In genomic region chr7:13123554-13124153, GRCm38 (mm10) we compare ENCODE assay signal across 10 mouse cellular contexts. TPM values are rescaled to one million over a fixed set of nuclear protein-coding genes. Genes with fewer than 3 reads are reported as not detected.
DNase-seq lines count a peak whose midpoint lies in the region; ATAC-seq and TF ChIP-seq lines count a peak whose summit lies in the region.
"Not testable (repeated sequence)": the region's sequence is repeated elsewhere in the genome, so short reads cannot be mapped to it uniquely, and the experiment has no call there.
"Had no signal": no experiment of that assay in that cellular context is flagged by ENCODE, and none has a peak within 500 bp of the region (broad histone marks: within the 10 kb centered on the region; RNA-seq: fewer than 3 reads in every experiment).

No protein-coding gene starts in this region.

- not testable (repeated sequence) for TF ChIP-seq POLR2A in brain, embryonic 14.5 days (IDR thresholded peaks at IDR 0.05; ENCODE audit: borderline replicate concordance, extremely low read depth, insufficient read depth, insufficient read length, poor library complexity, severe bottlenecking)

- 2% methylated on average over 20 of the region's 34 CpGs for WGBS in embryonic facial prominence, embryonic 15.5 days
- WGBS in heart, embryonic 14.5 days = under 1% methylated on average over 14 of the region's 34 CpGs
- WGBS in liver, embryonic 13.5 days (ENCODE audit: insufficient replicate concordance) = 3% methylated on average over 22 of the region's 34 CpGs
- 0% methylated on average over 16 of the region's 34 CpGs for WGBS in midbrain, embryonic 11.5 days

- peak; percentile 65 for ATAC-seq in embryonic facial prominence, embryonic 15.5 days (ENCODE audit: insufficient number of reproducible peaks, low FRiP score, low TSS enrichment, low read depth)
- ATAC-seq in heart, embryonic 14.5 days (ENCODE audit: insufficient number of reproducible peaks, insufficient read depth, low FRiP score, low read depth) = peak; percentile 66
- ATAC-seq in liver, embryonic 13.5 days (ENCODE audit: low read depth) = peak; percentile 88
- peak; percentile 96 for ATAC-seq in midbrain, embryonic 11.5 days (ENCODE audit: low FRiP score)

- H3K27ac ChIP-seq in embryonic facial prominence, embryonic 15.5 days (replicated peaks); heart, embryonic 14.5 days (replicated peaks in 1 of 2; ENCODE audit: control insufficient read depth in 1 of 2, insufficient read depth in 1 of 2, low read depth in 2 of 2, low read length in 2 of 2); liver, embryonic 13.5 days; midbrain, embryonic 11.5 days (ENCODE audit: low read depth, low read length): not testable (repeated sequence)

- peak overlapping the region; percentile 44 for H3K4me2 ChIP-seq in embryonic facial prominence, embryonic 15.5 days (replicated peaks)
- H3K4me2 ChIP-seq in heart, embryonic 14.5 days (ENCODE audit: low read length) = peak overlapping the region; percentile 55
- peak overlapping the region; percentile 28 for H3K4me2 ChIP-seq in liver, embryonic 13.5 days
- H3K4me2 ChIP-seq in midbrain, embryonic 11.5 days = peak overlapping the region; percentile 31

- H3K27me3 ChIP-seq in embryonic facial prominence, embryonic 15.5 days; heart, embryonic 14.5 days (ENCODE audit: control insufficient read depth, insufficient read depth, low read length); liver, embryonic 13.5 days; midbrain, embryonic 11.5 days (ENCODE audit: control insufficient read depth, insufficient read depth, low read length): not testable (repeated sequence)

- H3K9ac ChIP-seq in embryonic facial prominence, embryonic 15.5 days; heart, embryonic 14.5 days (ENCODE audit: low read length); liver, embryonic 13.5 days; midbrain, embryonic 11.5 days (ENCODE audit: low read length): not testable (repeated sequence)

- not testable (repeated sequence) for H3K4me1 ChIP-seq in embryonic facial prominence, embryonic 15.5 days; heart, embryonic 14.5 days (ENCODE audit: control insufficient read depth in 2 of 2, insufficient read depth in 2 of 2, low read length in 2 of 2); liver, embryonic 13.5 days (replicated peaks); midbrain, embryonic 11.5 days (ENCODE audit: control insufficient read depth, insufficient read depth, low read length)

- not testable (repeated sequence) for H3K9me3 ChIP-seq in embryonic facial prominence, embryonic 15.5 days (replicated peaks); heart, embryonic 14.5 days (ENCODE audit: control insufficient read depth, low read length); liver, embryonic 13.5 days (replicated peaks); midbrain, embryonic 11.5 days (ENCODE audit: control insufficient read depth, low read length)

- H3K36me3 ChIP-seq in embryonic facial prominence, embryonic 15.5 days; heart, embryonic 14.5 days (ENCODE audit: control insufficient read depth, insufficient read depth, low read length); liver, embryonic 13.5 days; midbrain, embryonic 11.5 days (ENCODE audit: control insufficient read depth, insufficient read depth, low read length): not testable (repeated sequence)

- H3K4me3 ChIP-seq in embryonic facial prominence, embryonic 15.5 days (replicated peaks) = peak overlapping the region; percentile 16
- H3K4me3 ChIP-seq in heart, embryonic 14.5 days (ENCODE audit: control insufficient read depth in 1 of 2, insufficient read depth in 1 of 2, low read depth in 1 of 2, low read length in 2 of 2) = peak overlapping the region; percentile 13 to 24; a peak in 3 of 4 replicates
- H3K4me3 ChIP-seq in liver, embryonic 13.5 days (replicated peaks); midbrain, embryonic 11.5 days (ENCODE audit: low read depth, low read length): not testable (repeated sequence)

- DNase-seq in B cell, adult 2 months = peak; percentile 4 to 6
- peak; percentile 0 for DNase-seq in brain, embryonic 14.5 days (ENCODE audit: low read depth)
- peak; percentile 18 for DNase-seq in kidney, adult 11 months
- peak; percentile 54 for DNase-seq in liver, embryonic 13.5 days
- DNase-seq in midbrain, embryonic 11.5 days (ENCODE audit: low spot score, missing footprints) = not testable (repeated sequence)
- peak; percentile 1 for DNase-seq in right cerebral cortex, adult 18-20 months

- TF ChIP-seq CTCF in brain, embryonic 14.5 days (IDR thresholded peaks at IDR 0.05; ENCODE audit: borderline replicate concordance, extremely low read depth, insufficient read depth, insufficient read length) = not testable (repeated sequence)

RNA-seq across cellular contexts. Expression of gene Vmn1r86, which starts 3.9 kb away (rescaled TPM):
- 0.03 TPM in 1 of 2 replicates, not detected in the other for polyA plus RNA-seq in brain, embryonic 14.5 days (2012; rRNA removed)
- polyA plus RNA-seq in embryonic facial prominence, embryonic 15.5 days (2015; fragmentation: Nextera tagmentation; extraction: Ambion mirVana) = not detected in 2 replicates
- not detected in 2 replicates for polyA plus RNA-seq in heart, embryonic 14.5 days (2014; fragmentation: Nextera tagmentation; extraction: Ambion mirVana)
- not detected in 2 replicates for polyA plus RNA-seq in liver, embryonic 13.5 days (2015; fragmentation: Nextera tagmentation; extraction: Ambion mirVana)
- not detected in 2 replicates for polyA plus RNA-seq in midbrain, embryonic 11.5 days (2014; fragmentation: Nextera tagmentation; extraction: Ambion mirVana)
- polyA plus RNA-seq: C2C12; kidney, adult 2 months had no signal

RNA-seq across cellular contexts. Expression of gene Vmn1r87, which starts 16.3 kb away (rescaled TPM):
- polyA plus RNA-seq in brain, embryonic 14.5 days (2012; rRNA removed) = not detected in 2 replicates
- 0.04 TPM in 1 of 2 replicates, not detected in the other for polyA plus RNA-seq in embryonic facial prominence, embryonic 15.5 days (2015; fragmentation: Nextera tagmentation; extraction: Ambion mirVana)
- not detected in 2 replicates for polyA plus RNA-seq in heart, embryonic 14.5 days (2014; fragmentation: Nextera tagmentation; extraction: Ambion mirVana)
- polyA plus RNA-seq in liver, embryonic 13.5 days (2015; fragmentation: Nextera tagmentation; extraction: Ambion mirVana) = not detected in 2 replicates
- not detected in 2 replicates for polyA plus RNA-seq in midbrain, embryonic 11.5 days (2014; fragmentation: Nextera tagmentation; extraction: Ambion mirVana)
- polyA plus RNA-seq: C2C12; kidney, adult 2 months had no signal

RNA-seq across cellular contexts. Expression of gene Vmn1r85, which starts 28.7 kb away (rescaled TPM):
- 0.03 and 0.07 TPM in 2 replicates for polyA plus RNA-seq in brain, embryonic 14.5 days (2012; rRNA removed)
- polyA plus RNA-seq in embryonic facial prominence, embryonic 15.5 days (2015; fragmentation: Nextera tagmentation; extraction: Ambion mirVana) = not detected in 2 replicates
- not detected in 2 replicates for polyA plus RNA-seq in heart, embryonic 14.5 days (2014; fragmentation: Nextera tagmentation; extraction: Ambion mirVana)
- polyA plus RNA-seq in liver, embryonic 13.5 days (2015; fragmentation: Nextera tagmentation; extraction: Ambion mirVana) = not detected in 2 replicates
- not detected in 2 replicates for polyA plus RNA-seq in midbrain, embryonic 11.5 days (2014; fragmentation: Nextera tagmentation; extraction: Ambion mirVana)
- polyA plus RNA-seq: C2C12; kidney, adult 2 months had no signal

RNA-seq across cellular contexts. Expression of gene Vmn1r88, which starts 35.7 kb away (rescaled TPM):
- not detected in 2 replicates for polyA plus RNA-seq in brain, embryonic 14.5 days (2012; rRNA removed)
- polyA plus RNA-seq in embryonic facial prominence, embryonic 15.5 days (2015; fragmentation: Nextera tagmentation; extraction: Ambion mirVana) = 0.03 TPM in 1 of 2 replicates, not detected in the other
- not detected in 2 replicates for polyA plus RNA-seq in heart, embryonic 14.5 days (2014; fragmentation: Nextera tagmentation; extraction: Ambion mirVana)
- 0.01 TPM in 1 of 2 replicates, not detected in the other for polyA plus RNA-seq in liver, embryonic 13.5 days (2015; fragmentation: Nextera tagmentation; extraction: Ambion mirVana)
- polyA plus RNA-seq in midbrain, embryonic 11.5 days (2014; fragmentation: Nextera tagmentation; extraction: Ambion mirVana) = not detected in 2 replicates
- polyA plus RNA-seq: C2C12; kidney, adult 2 months had no signal
